Mouse (Mus musculus) MEL (cell line): ENCODE measurements around the gene Arhgap9. TPM values are rescaled to one million over a fixed set of nuclear protein-coding genes. Genes with fewer than 3 reads are reported as not detected.
A peak's percentile ranks its signal among the peaks of the same experiment; 100 is the strongest.

Experiments used
- DNase-seq: peaks from one replicate; pipeline ENCODE4 v3.0.0; 2011; ENCODE audit warnings: low read depth, low spot score
- H3K27ac ChIP-seq: 2 replicates; pipeline ENCODE4 v1.5.1; 2012; ENCODE audit warnings: low read depth, mild to moderate bottlenecking, control low read depth, low read length, moderate library complexity; ENCODE audit not compliant: control insufficient read depth
- H3K27me3 ChIP-seq, 2 experiments: fragments of 150-350 bp in 1 of 2; sonication (generic) in 1 of 2; 2 replicates each; pipeline ENCODE4 v1.6.1; 2012; ENCODE audit warnings: low read length in 2 of 2, mild to moderate bottlenecking in 2 of 2, improper control_type of control experiment in 1 of 2, moderate library complexity in 1 of 2; ENCODE audit not compliant: insufficient read depth in 2 of 2, control insufficient read depth in 1 of 2
- H3K36me3 ChIP-seq, 2 experiments: 2 replicates each; pipeline ENCODE4 v1.6.1; 2012 to 2014; ENCODE audit warnings: low read length in 2 of 2, improper control_type of control experiment in 1 of 2, inconsistent platforms in 1 of 2, mild to moderate bottlenecking in 1 of 2; ENCODE audit not compliant: insufficient read depth in 2 of 2, control insufficient read depth in 1 of 2
- H3K4me1 ChIP-seq, 2 experiments: fragments of 150-350 bp in 1 of 2; sonication (generic) in 1 of 2; 2 replicates each; pipeline ENCODE4 v1.6.1; 2012; ENCODE audit warnings: low read length in 2 of 2, improper control_type of control experiment in 1 of 2, mild to moderate bottlenecking in 1 of 2; ENCODE audit not compliant: insufficient read depth in 2 of 2, control insufficient read depth in 1 of 2
- H3K4me3 ChIP-seq, 2 experiments: fragments of 150-350 bp in 1 of 2; sonication (generic) in 1 of 2; 2 replicates each; pipeline ENCODE4 v1.5.1; 2012; ENCODE audit warnings: low read depth in 2 of 2, low read length in 2 of 2, mild to moderate bottlenecking in 2 of 2, moderate library complexity in 2 of 2, control low read depth in 1 of 2, improper control_type of control experiment in 1 of 2; ENCODE audit not compliant: control insufficient read depth in 1 of 2, insufficient read depth in 1 of 2
- H3K79me2 ChIP-seq: 2 replicates; pipeline ENCODE4 v1.6.1; 2012; ENCODE audit warnings: mild to moderate bottlenecking, low read length, moderate library complexity; ENCODE audit not compliant: control insufficient read depth, poor library complexity, insufficient read depth
- H3K9ac ChIP-seq: 2 replicates; pipeline ENCODE4 v1.6.1; 2012; ENCODE audit warnings: low read depth, mild to moderate bottlenecking, control low read depth, low read length, moderate library complexity; ENCODE audit not compliant: control insufficient read depth, poor library complexity, severe bottlenecking
- H3K9me3 ChIP-seq: fragments of 150-350 bp; sonication (generic); replicated peaks from 2 replicates; pipeline ENCODE4 v1.6.1; 2012; ENCODE audit warnings: mild to moderate bottlenecking, low read length, improper control_type of control experiment, moderate library complexity; ENCODE audit not compliant: insufficient read depth
- BHLHE40 ChIP-seq: IDR thresholded peaks from 2 replicates; pipeline ENCODE4 v1.6.1; 2012; ENCODE audit warnings: low read depth, mild to moderate bottlenecking, inconsistent platforms, low read length, improper control_type of control experiment, borderline replicate concordance
- CHD2 ChIP-seq: IDR thresholded peaks from 2 replicates; pipeline ENCODE4 v1.6.1; 2011; ENCODE audit warnings: low read length, improper control_type of control experiment
- CTCF ChIP-seq, 3 experiments: IDR thresholded peaks in 2 of 3; conservative IDR thresholded peaks in 1 of 3; 2 replicates each; pipeline ENCODE4 v1.5.1; 2011 to 2012; ENCODE audit warnings: low read length in 3 of 3, low read depth in 2 of 3, mild to moderate bottlenecking in 2 of 3, improper control_type of control experiment in 1 of 3, inconsistent platforms in 1 of 3, mixed read lengths in 1 of 3, moderate library complexity in 1 of 3; ENCODE audit not compliant: control insufficient read depth in 1 of 3, insufficient read depth in 1 of 3, poor library complexity in 1 of 3, severe bottlenecking in 1 of 3
- E2F4 ChIP-seq: IDR thresholded peaks from 2 replicates; pipeline ENCODE4 v1.6.1; 2011; ENCODE audit warnings: low read depth, low read length, improper control_type of control experiment, borderline replicate concordance
- ELF1 ChIP-seq: IDR thresholded peaks from 2 replicates; pipeline ENCODE4 v1.6.1; 2014; ENCODE audit warnings: low read depth, mild to moderate bottlenecking, inconsistent platforms, low read length, improper control_type of control experiment, moderate library complexity
- EP300 ChIP-seq, 2 experiments: IDR thresholded peaks; 2 replicates each; pipeline ENCODE4 v1.6.1; 2011; ENCODE audit warnings: improper control_type of control experiment in 2 of 2, low read length in 2 of 2, low read depth in 1 of 2, mild to moderate bottlenecking in 1 of 2
- ETS1 ChIP-seq: IDR thresholded peaks from 2 replicates; pipeline ENCODE4 v1.6.1; 2012; ENCODE audit warnings: low read depth, mild to moderate bottlenecking, inconsistent platforms, low read length, improper control_type of control experiment, moderate library complexity
- GABPA ChIP-seq: IDR thresholded peaks from 2 replicates; pipeline ENCODE4 v1.6.1; 2012; ENCODE audit warnings: low read depth, mild to moderate bottlenecking, inconsistent platforms, low read length, improper control_type of control experiment, moderate library complexity
- GATA1 ChIP-seq: IDR thresholded peaks from 2 replicates; pipeline ENCODE4 v1.6.1; 2011; ENCODE audit warnings: low read depth, low read length, improper control_type of control experiment
- HCFC1 ChIP-seq: IDR thresholded peaks from 2 replicates; pipeline ENCODE4 v1.6.1; 2012; ENCODE audit warnings: low read depth, mild to moderate bottlenecking, inconsistent platforms, low read length, improper control_type of control experiment, moderate library complexity
- JUND ChIP-seq: IDR thresholded peaks from 2 replicates; pipeline ENCODE4 v1.6.1; 2011; ENCODE audit warnings: low read depth, mild to moderate bottlenecking, improper control_type of control experiment, low read length
- MAFK ChIP-seq: IDR thresholded peaks from 2 replicates; pipeline ENCODE4 v1.6.1; 2011; ENCODE audit warnings: low read depth, mild to moderate bottlenecking, low read length, improper control_type of control experiment, borderline replicate concordance
- MAX ChIP-seq: IDR thresholded peaks from 2 replicates; pipeline ENCODE4 v1.6.1; 2011; ENCODE audit warnings: low read length, improper control_type of control experiment
- MAZ ChIP-seq: IDR thresholded peaks from 2 replicates; pipeline ENCODE4 v1.6.1; 2012; ENCODE audit warnings: low read depth, mild to moderate bottlenecking, inconsistent platforms, low read length, improper control_type of control experiment
- MEF2A ChIP-seq: IDR thresholded peaks from 2 replicates; pipeline ENCODE4 v1.6.1; 2014; ENCODE audit warnings: low read depth, mild to moderate bottlenecking, inconsistent platforms, low read length, improper control_type of control experiment; ENCODE audit not compliant: poor library complexity, insufficient replicate concordance, severe bottlenecking; ENCODE audit errors: extremely low read depth
- MXI1 ChIP-seq: IDR thresholded peaks from 2 replicates; pipeline ENCODE4 v1.6.1; 2011; ENCODE audit warnings: mild to moderate bottlenecking, low read depth, low read length, improper control_type of control experiment
- MYB ChIP-seq: IDR thresholded peaks from 2 replicates; pipeline ENCODE4 v1.6.1; 2011; ENCODE audit warnings: mild to moderate bottlenecking, low read depth, low read length, improper control_type of control experiment
- MYC ChIP-seq: IDR thresholded peaks from 2 replicates; pipeline ENCODE4 v1.6.1; 2011; ENCODE audit warnings: low read depth, mild to moderate bottlenecking, low read length, improper control_type of control experiment, moderate library complexity
- NELFE ChIP-seq: IDR thresholded peaks from 2 replicates; pipeline ENCODE4 v1.6.1; 2011; ENCODE audit warnings: low read depth, low read length, improper control_type of control experiment
- NRF1 ChIP-seq: IDR thresholded peaks from 2 replicates; pipeline ENCODE4 v1.6.1; 2014; ENCODE audit warnings: low read depth, mild to moderate bottlenecking, inconsistent platforms, low read length, improper control_type of control experiment, moderate library complexity; ENCODE audit not compliant: poor library complexity, insufficient read depth, severe bottlenecking
- POLR2A ChIP-seq, 2 experiments: IDR thresholded peaks; 2 replicates each; pipeline ENCODE4 v1.6.1; 2011 to 2012; ENCODE audit warnings: low read length in 2 of 2, mild to moderate bottlenecking in 2 of 2, control low read depth in 1 of 2, improper control_type of control experiment in 1 of 2, low read depth in 1 of 2, moderate library complexity in 1 of 2; ENCODE audit not compliant: control insufficient read depth in 1 of 2, insufficient read depth in 1 of 2, poor library complexity in 1 of 2
- RAD21 ChIP-seq: IDR thresholded peaks from 2 replicates; pipeline ENCODE4 v1.6.1; 2011; ENCODE audit warnings: mild to moderate bottlenecking, low read depth, low read length, improper control_type of control experiment
- RCOR1 ChIP-seq: IDR thresholded peaks from 2 replicates; pipeline ENCODE4 v1.6.1; 2012; ENCODE audit warnings: low read depth, mild to moderate bottlenecking, inconsistent platforms, low read length, improper control_type of control experiment
- SIN3A ChIP-seq: IDR thresholded peaks from 2 replicates; pipeline ENCODE4 v1.6.1; 2012; ENCODE audit warnings: low read length, improper control_type of control experiment, inconsistent platforms
- TAL1 ChIP-seq: IDR thresholded peaks from 2 replicates; pipeline ENCODE4 v1.6.1; 2012; ENCODE audit warnings: mild to moderate bottlenecking, inconsistent platforms, low read length, moderate library complexity, mixed read lengths
- TBP ChIP-seq: IDR thresholded peaks from 2 replicates; pipeline ENCODE4 v1.8.0; 2011; ENCODE audit warnings: low read depth, low read length, improper control_type of control experiment
- TCF12 ChIP-seq: IDR thresholded peaks from 2 replicates; pipeline ENCODE4 v1.6.1; 2014; ENCODE audit warnings: low read depth, mild to moderate bottlenecking, inconsistent platforms, low read length, improper control_type of control experiment, moderate library complexity
- UBTF ChIP-seq: IDR thresholded peaks from 2 replicates; pipeline ENCODE4 v1.6.1; 2012; ENCODE audit warnings: low read depth, mild to moderate bottlenecking, inconsistent platforms, low read length, improper control_type of control experiment, moderate library complexity, borderline replicate concordance; ENCODE audit not compliant: insufficient read depth
- USF1 ChIP-seq: IDR thresholded peaks from 2 replicates; pipeline ENCODE4 v1.6.1; 2014; ENCODE audit warnings: low read depth, mild to moderate bottlenecking, inconsistent platforms, low read length, improper control_type of control experiment, moderate library complexity
- USF2 ChIP-seq, 2 experiments: IDR thresholded peaks; 2 replicates each; pipeline ENCODE4 v1.6.1; 2011 to 2012; ENCODE audit warnings: improper control_type of control experiment in 2 of 2, low read length in 2 of 2, borderline replicate concordance in 1 of 2, inconsistent platforms in 1 of 2, low read depth in 1 of 2, mild to moderate bottlenecking in 1 of 2; ENCODE audit not compliant: insufficient read depth in 1 of 2
- ZC3H11A ChIP-seq: IDR thresholded peaks from 2 replicates; pipeline ENCODE4 v1.6.1; 2012; ENCODE audit warnings: low read depth, mild to moderate bottlenecking, inconsistent platforms, low read length, improper control_type of control experiment
- ZKSCAN1 ChIP-seq: IDR thresholded peaks from 2 replicates; pipeline ENCODE4 v1.6.1; 2012; ENCODE audit warnings: low read depth, mild to moderate bottlenecking, inconsistent platforms, low read length, improper control_type of control experiment, moderate library complexity
- ZMIZ1 ChIP-seq: IDR thresholded peaks from 2 replicates; pipeline ENCODE4 v1.6.1; 2012; ENCODE audit warnings: low read depth, mild to moderate bottlenecking, inconsistent platforms, low read length, improper control_type of control experiment, moderate library complexity
- ZNF384 ChIP-seq: IDR thresholded peaks from 2 replicates; pipeline ENCODE4 v1.6.1; 2012; ENCODE audit warnings: low read depth, mild to moderate bottlenecking, inconsistent platforms, low read length, improper control_type of control experiment
- polyA plus RNA-seq, 2 experiments: library from polyadenylated mRNA; stranded (reverse) in 1 of 2; unstranded in 1 of 2; fragments of >175 nt in 1 of 2; fragments of >200 nt in 1 of 2; gene quantifications; 2 replicates each; pipeline versions ENCODE4 v1.2.1 to v1.2.4; 2012; ENCODE audit warnings: low replicate concordance in 2 of 2, low read depth in 1 of 2; ENCODE audit not compliant: insufficient read length in 2 of 2, insufficient read depth in 1 of 2, missing spikeins in 1 of 2
- total RNA-seq: library from RNA; depleted of rRNA; stranded (reverse); fragments of 300-350 nt; gene quantifications from 2 replicates; pipeline ENCODE4 v1.2.3, GENCODE M21; 2012

Arhgap9 gene
- total and polyA plus RNA-seq, 3 experiments, result 24.4 to 41.1 TPM; not detected in 1

DNA sequence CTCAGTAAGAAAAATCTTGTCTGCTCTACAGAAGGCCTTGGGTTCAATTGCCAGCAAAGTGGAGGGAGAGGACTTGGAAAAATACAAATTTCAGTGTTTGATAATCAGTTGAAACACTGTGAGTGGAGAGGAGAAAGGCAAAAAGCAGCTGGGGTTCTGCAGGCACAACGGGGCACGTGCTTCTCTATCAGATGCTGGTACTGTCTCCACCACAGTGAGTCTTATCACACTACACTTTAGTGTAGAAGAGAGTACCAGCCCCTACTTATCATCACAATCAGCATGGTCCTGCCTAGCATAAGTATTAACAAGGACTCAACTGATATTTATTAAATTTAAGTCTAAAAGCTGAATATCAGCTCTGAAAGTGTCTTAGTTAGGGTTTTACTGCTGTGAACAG, 4.5 kb upstream of the Arhgap9 start (continued):
- TF ChIP-seq BHLHE40 (peak; percentile 100), ZNF384 (no peak)
- TF ChIP-seq, all 39 proteins: peak for 17

DNA sequence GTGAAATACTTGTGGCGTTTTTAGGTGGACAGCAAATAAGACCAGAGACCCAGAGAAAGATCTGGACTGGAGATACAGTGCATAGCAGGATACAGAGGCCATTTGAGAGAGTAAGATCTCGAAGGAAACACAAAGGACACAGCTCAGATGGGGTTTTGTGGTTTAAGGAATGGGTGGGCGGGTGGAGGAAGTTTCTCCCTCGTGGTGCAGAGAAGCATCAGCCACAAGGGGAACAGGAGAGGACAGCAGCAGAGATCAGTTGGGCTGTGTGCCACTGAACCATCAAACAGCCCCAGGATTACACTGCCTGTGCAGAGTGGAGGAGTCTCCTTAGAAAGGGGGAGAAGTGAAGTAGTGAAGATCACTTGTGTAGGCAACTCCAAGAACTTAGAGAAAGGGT, 3.8 kb upstream of the Arhgap9 start:
- H3K27ac ChIP-seq, result peak overlapping the region; percentile 94
- H3K36me3 ChIP-seq, result peaks cover 0 to 17% of the 10 kb centered on the region in 2 experiments; a peak in 2 of 4 replicates
- H3K79me2 ChIP-seq, result no peaks in the 10 kb centered on the region
- H3K9ac ChIP-seq, result peak overlapping the region; percentile 45
- peaks cover 9 to 27% of the 10 kb centered on the region in 2 experiments for H3K4me1 ChIP-seq
- peak overlapping the region in 1 of 2 experiments; percentile 29; a peak in 2 of 4 replicates for H3K4me3 ChIP-seq
- no peaks in the 10 kb centered on the region for H3K9me3 ChIP-seq
- DNase-seq, result peak; percentile 87
- no peaks in the 10 kb centered on the region for H3K27me3 ChIP-seq
- TF ChIP-seq MAX (peak; percentile 62), GATA1 (no peak; the same call in 1 of the 2 replicates), MYC (peak; percentile 78), CTCF (IDR thresholded peaks at IDR 0.05 in 2 of 3, conservative IDR thresholded peaks at IDR 0.05 in 1 of 3; ENCODE audit: control insufficient read depth in 1 of 3, insufficient read depth in 1 of 3, low read depth in 2 of 3, low read length in 3 of 3, poor library complexity in 1 of 3, severe bottlenecking in 1 of 3) (no peak; a peak in 1 of 6 replicates), BHLHE40 (peak; percentile 53; the same call in 1 of the 2 replicates), CHD2 (no peak), POLR2A (IDR thresholded peaks at IDR 0.05; ENCODE audit: control insufficient read depth in 1 of 2, insufficient read depth in 1 of 2, low read depth in 1 of 2, low read length in 2 of 2, poor library complexity in 1 of 2) (peak in 1 of 2 experiments; percentile 51; a peak in 1 of 4 replicates), TAL1 (no peak), RCOR1 (no peak; the same call in 1 of the 2 replicates), SIN3A (peak; percentile 61), HCFC1 (no peak), MYB (no peak), UBTF (no peak), ZMIZ1 (no peak), TCF12 (0 out of 2 replicates have a peak, but pooled peaks have one; percentile 45), USF2 (IDR thresholded peaks at IDR 0.05; ENCODE audit: borderline replicate concordance in 1 of 2, insufficient read depth in 1 of 2, low read depth in 1 of 2, low read length in 2 of 2) (no peak), EP300 (IDR thresholded peaks at IDR 0.05; ENCODE audit: low read depth in 1 of 2, low read length in 2 of 2) (peak in 1 of 2 experiments; percentile 64; a peak in 2 of 4 replicates), MAFK (no peak), NRF1 (no peak), GABPA (no peak), MXI1 (peak; percentile 86; the same call in 1 of the 2 replicates), ELF1 (no peak), MEF2A (no peak), NELFE (peak; percentile 42), E2F4 (no peak), JUND (no peak; the same call in 1 of the 2 replicates), USF1 (peak; percentile 31; the same call in 1 of the 2 replicates), ZKSCAN1 (no peak), MAZ (no peak), ETS1 (peak; percentile 74), RAD21 (no peak), TBP (peak; percentile 69), ZNF384 (no peak), ZC3H11A (no peak)
